Mouse (Mus musculus) telencephalon, adult 2 months (tissue): ENCODE data around the gene Med13l.
"Not testable (repeated sequence)": the region's sequence is repeated elsewhere in the genome, so short reads cannot be mapped to it uniquely, and the experiment has no call there.

ENCODE experiments used
- DNase-seq: peaks from one replicate; pipeline ENCODE4 v3.0.0-alpha.2; 2011; ENCODE audit warnings: low read depth, low spot score

Gene Med13l

GRCm38 (mm10) chr5:118627630-118628029 lies 67.2 kb downstream of the Med13l start:
- no peak for DNase-seq

GRCm38 (mm10) chr5:118628211-118628610 lies 67.7 kb downstream of the Med13l start:
- DNase-seq, result no peak

- no peak for DNase-seq
Observed at GRCm38 (mm10) chr5:118632346-118632745, 71.9 kb downstream of the Med13l start.

GRCm38 (mm10) chr5:118633106-118633505 lies 72.6 kb downstream of the Med13l start:
- no peak for DNase-seq

- no peak for DNase-seq
Observed at GRCm38 (mm10) chr5:118635476-118636187, 75.2 kb downstream of the Med13l start.

GRCm38 (mm10) chr5:118636399-118637369 lies 76.2 kb downstream of the Med13l start:
- no peak for DNase-seq

- DNase-seq, result no peak
Observed at GRCm38 (mm10) chr5:118637931-118638330, 77.5 kb downstream of the Med13l start.

- DNase-seq, result no peak
Observed at GRCm38 (mm10) chr5:118638534-118639109, 78.1 kb downstream of the Med13l start.

GRCm38 (mm10) chr5:118639117-118639707 lies 78.7 kb downstream of the Med13l start:
- DNase-seq, result peak; percentile 44

GRCm38 (mm10) chr5:118644041-118644440 lies 83.6 kb downstream of the Med13l start:
- DNase-seq, result no peak

- DNase-seq, result no peak
Observed at GRCm38 (mm10) chr5:118644511-118644910, 84.0 kb downstream of the Med13l start.

GRCm38 (mm10) chr5:118645196-118645805 lies 84.8 kb downstream of the Med13l start:
- no peak for DNase-seq

- DNase-seq, result no peak
Observed at GRCm38 (mm10) chr5:118646897-118647296, 86.4 kb downstream of the Med13l start.

GRCm38 (mm10) chr5:118647384-118647783 lies 86.9 kb downstream of the Med13l start:
- DNase-seq, result no peak

- DNase-seq, result no peak
Observed at GRCm38 (mm10) chr5:118649215-118650006, 88.9 kb downstream of the Med13l start.

- DNase-seq, result peak; percentile 45
Observed at GRCm38 (mm10) chr5:118650007-118650548, 89.6 kb downstream of the Med13l start.

GRCm38 (mm10) chr5:118650746-118651145 lies 90.3 kb downstream of the Med13l start:
- DNase-seq, result no peak

GRCm38 (mm10) chr5:118652611-118653010 lies 92.1 kb downstream of the Med13l start:
- DNase-seq, result no peak

- DNase-seq, result not testable (repeated sequence)
Observed at GRCm38 (mm10) chr5:118653119-118653518, 92.6 kb downstream of the Med13l start.

- DNase-seq, result no peak
Observed at GRCm38 (mm10) chr5:118654599-118654998, 94.1 kb downstream of the Med13l start.
